Mouse (Mus musculus) kidney, adult 9 months (tissue): ENCODE data around the gene 1700022I11Rik.
"Not testable (repeated sequence)": the region's sequence is repeated elsewhere in the genome, so short reads cannot be mapped to it uniquely, and the experiment has no call there.

Experiments used
- DNase-seq: peaks from one replicate; pipeline ENCODE4 v3.0.0; 2022

The 1700022I11Rik gene

GRCm38 (mm10) chr4:42952563-42952962 lies 16.8 kb upstream of the 1700022I11Rik start:
- DNase-seq, result no peak

GRCm38 (mm10) chr4:42953435-42954094 lies 15.8 kb upstream of the 1700022I11Rik start:
- DNase-seq, result no peak

DNA sequence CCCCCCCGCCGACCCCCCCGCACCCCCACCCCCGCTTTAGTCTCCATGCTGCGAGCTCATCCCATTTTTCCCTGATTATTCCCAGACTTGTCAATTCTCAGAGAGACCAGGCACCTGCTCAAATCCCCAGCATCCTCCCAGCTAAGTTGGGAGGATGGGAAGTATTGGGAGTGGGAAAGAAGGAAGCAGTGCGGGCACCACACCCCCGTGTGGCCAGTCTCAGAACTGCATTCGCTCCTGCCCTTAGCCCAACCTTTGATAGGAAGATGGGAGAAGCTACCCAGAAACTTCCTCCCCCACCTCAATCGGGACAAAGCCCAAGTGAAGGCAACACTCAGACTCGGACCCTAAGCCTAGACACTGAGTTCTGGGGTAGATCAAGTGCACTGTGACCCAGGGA lies 15.1 kb upstream of the 1700022I11Rik start:
- peak; percentile 74 for DNase-seq

GRCm38 (mm10) chr4:42955200-42955599 lies 14.2 kb upstream of the 1700022I11Rik start:
- no peak for DNase-seq

GRCm38 (mm10) chr4:42956581-42956980 lies 12.8 kb upstream of the 1700022I11Rik start:
- no peak for DNase-seq

- DNase-seq, result peak; percentile 74
These were observed 12.1 kb upstream of the 1700022I11Rik start for GRCm38 (mm10) chr4:42957306-42957705.

GRCm38 (mm10) chr4:42957979-42958378 lies 11.4 kb upstream of the 1700022I11Rik start:
- no peak for DNase-seq

GRCm38 (mm10) chr4:42958942-42959341 lies 10.5 kb upstream of the 1700022I11Rik start:
- DNase-seq, result no peak

DNA sequence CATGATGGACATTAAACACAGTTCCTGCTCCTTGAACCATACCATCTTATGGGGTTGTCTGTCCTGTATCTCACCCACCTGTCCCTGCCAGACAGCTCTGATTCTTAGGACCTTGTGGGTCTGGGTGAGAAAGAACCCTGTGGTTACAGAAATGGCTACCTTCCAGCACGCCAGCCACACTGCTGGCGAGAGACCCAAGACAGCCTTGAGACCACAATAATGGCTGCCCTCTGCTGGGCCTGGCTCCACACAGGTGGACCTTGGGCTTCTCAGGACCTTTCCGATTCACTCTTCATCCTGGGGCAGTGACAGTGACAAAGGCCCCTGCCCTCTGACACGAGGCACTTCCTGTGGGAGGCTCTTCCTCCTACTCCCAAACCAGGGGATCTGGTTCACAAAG lies 10.0 kb upstream of the 1700022I11Rik start:
- no peak for DNase-seq

GRCm38 (mm10) chr4:42961592-42961991 lies 7.8 kb upstream of the 1700022I11Rik start:
- DNase-seq, result peak; percentile 73

DNA sequence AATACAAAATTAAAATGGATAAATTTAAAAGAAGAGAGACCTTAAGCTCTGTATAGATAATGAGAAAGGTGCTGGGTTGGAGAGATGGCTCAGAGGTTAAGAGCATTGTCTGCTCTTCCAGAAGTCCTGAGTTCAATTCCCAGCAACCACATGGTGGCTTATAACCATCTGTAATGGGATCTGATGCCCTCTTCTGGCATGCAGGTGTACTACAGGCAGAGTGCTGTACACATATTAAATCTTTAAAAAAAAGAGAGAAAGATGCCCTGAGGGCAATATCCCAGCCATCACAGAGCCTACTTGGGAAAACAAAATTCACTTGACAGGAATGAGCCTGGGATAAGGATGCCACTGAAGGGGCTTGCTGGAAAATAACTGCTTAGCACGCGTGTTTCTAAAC lies 5.9 kb upstream of the 1700022I11Rik start:
- DNase-seq, result no peak

DNA sequence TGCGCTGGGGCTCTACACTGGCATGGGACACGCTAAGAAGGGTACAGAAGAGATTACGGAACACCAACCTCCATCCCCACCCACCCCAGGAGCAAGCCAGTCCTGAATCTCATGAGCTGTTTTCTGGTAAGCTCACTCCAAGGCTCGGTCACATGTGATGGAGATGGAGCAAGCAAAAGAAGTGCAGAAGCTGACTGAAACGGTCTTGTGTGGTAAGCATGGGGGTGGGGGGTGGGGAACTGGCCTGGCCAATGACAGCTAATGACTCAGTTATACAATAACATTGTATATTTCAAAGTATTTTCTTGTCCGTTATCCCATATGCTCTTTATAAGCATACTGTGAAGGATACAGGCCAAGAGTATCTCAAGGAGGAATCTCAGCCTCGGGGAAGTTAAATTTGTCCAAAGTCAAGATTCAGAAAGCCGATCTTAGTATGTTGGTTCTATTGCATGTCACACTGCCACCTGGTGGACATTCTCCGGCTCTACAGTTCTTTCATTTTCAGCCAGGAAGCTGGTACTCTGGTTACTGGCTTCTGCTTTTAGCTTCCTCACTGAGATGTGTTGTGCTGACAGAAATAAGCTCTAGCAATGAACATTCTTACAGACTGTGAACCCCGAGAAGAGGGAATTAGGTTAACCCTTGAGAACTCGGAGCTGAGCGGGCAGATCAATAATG lies 4.2 kb upstream of the 1700022I11Rik start:
- peak; percentile 52 for DNase-seq

DNA sequence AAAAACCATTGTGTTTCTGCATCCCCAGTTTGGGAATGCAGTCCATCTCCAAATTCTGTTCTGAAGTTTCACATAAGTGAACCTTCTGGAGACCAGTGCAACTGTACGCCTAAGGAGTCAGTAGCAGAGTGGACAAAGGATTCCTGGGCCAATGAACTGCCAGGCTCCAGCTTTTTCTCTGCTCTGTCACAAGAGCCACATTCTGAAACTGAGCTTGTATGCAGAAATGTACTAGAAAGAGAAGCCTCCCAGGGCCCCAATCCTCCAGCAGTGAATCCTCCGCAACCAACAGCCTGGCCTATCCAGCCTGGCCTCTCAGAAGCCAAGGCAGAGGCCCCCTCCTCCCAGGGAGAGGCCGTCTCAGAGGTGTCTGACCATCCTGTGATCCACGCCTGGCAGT lies 3.5 kb downstream of the 1700022I11Rik start:
- DNase-seq, result no peak

DNA sequence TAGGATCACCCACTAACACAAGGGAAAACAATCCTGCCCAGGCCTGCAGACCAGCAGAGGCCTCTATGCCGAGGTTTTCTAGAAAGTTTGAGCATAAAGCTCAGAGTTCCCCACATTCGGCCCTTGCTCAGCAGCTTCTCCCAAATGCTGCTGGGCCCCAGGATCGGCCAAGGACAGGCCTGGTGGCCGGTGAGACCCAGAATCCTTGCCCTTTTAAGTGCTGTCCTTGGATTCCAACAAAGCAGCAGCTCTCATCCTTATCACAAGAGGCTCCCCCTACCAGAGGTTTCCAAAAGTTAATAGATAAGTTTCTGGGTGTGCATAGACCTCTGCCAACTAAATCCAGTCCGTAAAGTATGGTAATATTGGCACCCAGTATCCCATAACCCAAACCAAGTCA lies 4.5 kb downstream of the 1700022I11Rik start:
- no peak for DNase-seq

- no peak for DNase-seq
These were observed 8.7 kb downstream of the 1700022I11Rik start for GRCm38 (mm10) chr4:42978062-42978461.

DNA sequence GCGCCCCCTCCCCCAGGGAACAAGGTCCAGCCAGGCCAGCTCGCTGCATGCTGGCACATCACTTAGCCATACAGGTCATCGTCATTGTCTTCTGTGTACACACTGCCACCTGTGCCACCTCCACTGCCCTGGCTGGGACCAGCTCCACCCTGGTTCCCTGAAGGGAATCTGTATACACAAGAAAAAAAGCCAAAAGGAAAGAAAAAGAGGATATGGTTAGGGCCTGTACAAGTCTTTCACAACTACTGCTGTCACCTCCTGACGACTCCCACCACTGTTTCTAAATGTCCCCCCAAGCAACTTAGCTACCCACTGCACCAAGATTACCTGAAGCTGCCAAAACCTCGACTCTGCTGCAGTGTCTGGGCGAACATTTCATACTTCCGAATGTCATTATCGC lies 11.1 kb downstream of the 1700022I11Rik start:
- not testable (repeated sequence) for DNase-seq

DNA sequence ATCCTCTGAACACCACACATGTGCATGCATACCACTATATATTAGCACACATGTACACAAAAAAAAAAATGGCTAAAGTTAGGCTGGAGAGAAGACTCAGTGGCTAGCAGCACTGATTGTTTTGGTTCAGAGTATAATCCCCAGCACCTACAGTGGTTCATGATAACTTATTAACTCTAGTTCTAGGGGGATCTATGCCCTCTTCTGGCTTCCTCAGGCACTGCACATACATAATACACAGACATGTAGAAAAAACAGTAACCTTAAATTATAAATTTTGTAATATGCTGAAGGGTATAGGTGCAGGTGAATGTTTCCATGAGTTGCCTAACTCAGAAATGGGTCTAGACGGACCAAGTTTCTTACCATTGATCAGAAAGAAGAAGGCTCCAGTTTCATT lies 18.9 kb downstream of the 1700022I11Rik start:
- DNase-seq, result no peak

GRCm38 (mm10) chr4:42998022-42998421 lies 28.6 kb downstream of the 1700022I11Rik start:
- DNase-seq, result no peak

DNA sequence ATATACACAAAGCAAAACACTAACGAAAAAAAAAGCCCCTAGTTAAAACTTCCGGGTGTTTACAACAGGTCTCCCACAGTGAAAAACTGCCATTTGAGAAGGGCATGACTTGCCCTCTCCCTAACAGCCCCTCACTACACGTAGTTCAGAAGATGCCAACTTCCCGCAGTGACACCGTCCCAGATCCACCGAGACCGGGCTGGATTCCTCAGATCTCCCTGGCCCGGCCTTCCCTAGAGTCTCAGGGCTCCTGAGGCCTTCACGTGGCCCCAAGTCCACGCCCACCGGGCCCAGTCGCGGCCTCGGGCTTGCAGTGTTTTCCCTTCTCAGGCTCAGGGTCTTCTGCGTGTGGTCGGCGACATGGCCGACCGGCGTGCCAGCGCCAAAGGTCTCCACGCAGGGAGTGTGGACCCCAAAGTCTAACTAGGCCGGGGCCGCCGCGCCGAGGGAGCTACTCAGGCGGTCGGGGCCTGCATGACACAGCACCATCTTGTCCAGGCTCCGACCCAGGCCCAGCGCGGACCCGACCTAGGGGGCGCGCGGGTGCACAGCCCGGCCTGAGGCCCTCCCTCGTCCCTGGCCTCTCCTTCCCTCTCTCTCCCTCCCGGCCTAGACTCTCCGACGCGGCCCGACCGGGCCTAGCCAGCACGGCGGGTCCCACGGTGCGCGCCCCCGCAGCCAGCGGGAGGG lies 30.2 kb downstream of the 1700022I11Rik start:
- DNase-seq, result peak; percentile 83

DNA sequence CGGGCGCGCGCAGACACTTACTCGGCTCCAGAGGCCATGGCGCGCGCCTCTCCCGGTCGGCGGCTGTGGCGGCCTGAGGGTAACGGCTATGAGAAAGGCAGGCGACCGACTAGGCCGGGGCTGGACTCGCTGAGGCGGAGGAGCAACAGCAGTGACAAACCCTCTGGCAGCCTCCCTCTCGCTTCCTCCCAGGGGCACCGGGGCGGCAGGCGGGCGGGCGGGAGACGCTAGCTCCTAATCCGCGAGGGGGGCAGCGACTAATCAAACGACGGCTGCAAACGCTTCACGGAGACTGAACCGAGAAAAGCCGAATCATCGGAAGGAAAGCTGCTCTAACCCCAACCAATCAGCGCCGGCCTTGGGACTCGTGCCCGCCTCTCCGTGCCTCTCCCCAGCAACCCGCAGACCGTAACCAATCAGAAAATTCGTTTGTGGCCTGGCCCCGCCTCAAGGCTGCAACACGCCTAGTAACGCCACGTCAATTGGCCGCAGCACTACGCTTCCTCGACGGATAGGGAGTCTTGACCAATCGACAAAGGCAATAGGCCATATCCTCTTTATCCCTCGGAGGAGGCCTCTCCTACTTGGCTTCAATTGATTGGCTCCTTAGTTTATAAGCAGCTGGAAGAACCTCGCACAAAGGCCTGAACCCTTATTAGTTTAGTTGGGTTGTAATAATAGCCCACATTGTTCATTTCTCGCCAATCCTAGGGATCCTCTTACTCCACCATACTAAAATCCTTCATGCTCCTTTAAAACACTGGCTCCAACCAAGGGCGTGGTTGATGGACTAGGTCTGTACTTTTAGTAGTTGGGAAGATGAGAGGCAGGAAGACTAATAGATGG lies 31.0 kb downstream of the 1700022I11Rik start, which contains the start of gene Vcp:
Gene Vcp, minus strand, starts transcription at position 367 of the 846 bp plus-strand sequence.
- DNase-seq, result peak; percentile 99

- DNase-seq, result no peak
These were observed 31.9 kb downstream of the 1700022I11Rik start for GRCm38 (mm10) chr4:43001272-43001671.

DNA sequence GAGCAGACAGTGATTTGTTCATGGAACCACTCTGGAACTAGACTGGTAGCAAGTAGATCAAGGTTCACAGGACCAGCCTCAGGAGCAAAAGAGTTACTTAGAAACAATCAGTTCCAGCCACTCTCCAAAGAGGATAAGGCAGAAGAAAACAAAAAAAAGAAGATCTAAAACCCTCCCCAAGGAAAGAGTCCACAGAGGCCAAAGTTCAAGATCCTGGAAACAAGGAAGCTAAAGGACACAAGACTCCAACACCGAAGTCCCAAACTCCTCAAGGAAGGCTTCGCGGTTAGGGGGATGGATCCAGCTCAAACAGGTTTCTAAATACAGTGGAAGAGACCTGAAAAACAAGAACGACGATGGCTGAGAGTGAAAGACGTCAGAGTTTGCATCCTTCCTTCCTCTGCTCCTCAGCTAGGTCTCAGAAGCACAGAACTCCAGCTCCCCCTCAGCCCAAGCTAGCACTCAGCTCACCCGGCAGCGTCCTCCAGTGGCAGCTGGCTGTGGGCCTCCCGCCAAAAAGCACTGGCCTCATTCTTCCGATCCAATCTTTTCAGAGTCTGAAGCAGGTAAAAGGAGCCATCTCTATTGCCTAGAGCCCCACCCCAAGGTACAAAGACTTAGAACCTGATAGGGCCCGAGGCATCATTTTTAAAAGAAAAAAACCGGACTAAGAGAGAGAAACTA lies 33.5 kb downstream of the 1700022I11Rik start:
- DNase-seq, result peak; percentile 68
